ENCODE assay signal across 26 mouse cellular contexts in genomic region chr15:25276227-25276626, GRCm38 (mm10).
A peak's percentile ranks its signal among the peaks of the same experiment; 100 is the strongest.
DNase-seq lines count a peak whose midpoint lies in the region; ATAC-seq and TF ChIP-seq lines count a peak whose summit lies in the region.
"Had no signal": no experiment of that assay in that cellular context is flagged by ENCODE, and none has a peak within 500 bp of the region (broad histone marks: within the 10 kb centered on the region; RNA-seq: fewer than 3 reads in every experiment).

No protein-coding gene starts in this region.

- no peak for TF ChIP-seq EP300 in lung, postnatal 0 days (IDR thresholded peaks at IDR 0.05)

- H3K4me1 ChIP-seq in kidney, adult 2 months (ENCODE audit: control insufficient read depth, insufficient read depth, low read length): no peaks in the 10 kb centered on the region
- no peaks in the 10 kb centered on the region for H3K4me1 ChIP-seq in kidney, postnatal 0 days (replicated peaks; ENCODE audit: insufficient read depth, low read length)
- no peaks in the 10 kb centered on the region for H3K4me1 ChIP-seq in lung, postnatal 0 days (ENCODE audit: insufficient read depth, low read depth, low read length)
- H3K4me1 ChIP-seq: embryonic facial prominence, embryonic 15.5 days; heart, embryonic 13.5 days had no signal

- H3K27me3 ChIP-seq in kidney, adult 2 months (replicated peaks; ENCODE audit: control insufficient read depth, insufficient read depth, low read length): no peaks in the 10 kb centered on the region
- no peaks in the 10 kb centered on the region for H3K27me3 ChIP-seq in kidney, postnatal 0 days (ENCODE audit: insufficient read depth, low read length)
- H3K27me3 ChIP-seq in lung, postnatal 0 days (replicated peaks; ENCODE audit: insufficient read depth, low read length): no peaks in the 10 kb centered on the region
- H3K27me3 ChIP-seq: embryonic facial prominence, embryonic 15.5 days; heart, embryonic 13.5 days; hindbrain, embryonic 15.5 days had no signal

- H3K4me2 ChIP-seq in kidney, postnatal 0 days (ENCODE audit: low read length): peak overlapping the region; percentile 19; the same call in 1 of the 2 replicates
- H3K4me2 ChIP-seq in lung, postnatal 0 days (replicated peaks; ENCODE audit: low read depth, low read length): no peak overlapping the region
- H3K4me2 ChIP-seq: embryonic facial prominence, embryonic 15.5 days; heart, embryonic 13.5 days; hindbrain, embryonic 15.5 days had no signal

- DNase-seq in embryo, embryonic 10 days (ENCODE audit: low spot score): peak; percentile 21
- DNase-seq in embryo, embryonic 9.5 days (ENCODE audit: extremely low spot score): no peak
- peak; percentile 21 for DNase-seq in kidney, adult 2 months
- DNase-seq in kidney, postnatal 25 days: no peak
- DNase-seq in Muller cell, postnatal 12 days (ENCODE audit: inconsistent ontology term): peak; percentile 33
- peak; percentile 44 for DNase-seq in kidney, postnatal 0 days (ENCODE audit: low spot score)
- no peak for DNase-seq in lung, postnatal 0 days (ENCODE audit: low spot score)
- no peak for DNase-seq in cerebellum, postnatal 36 days
- DNase-seq: adrenal gland, postnatal 14 days; B cell, adult 2 months; cerebellum, adult 11-12 months; cerebellum, adult 9-10 months; cerebellum, postnatal 25 days; gastrocnemius, adult 2 months; gastrocnemius, postnatal 25 days; heart, adult 11 months; heart, postnatal 36 days had no signal

- no peak for TF ChIP-seq CTCF in kidney, adult 2 months (conservative IDR thresholded peaks at IDR 0.05; ENCODE audit: insufficient read depth, insufficient read length, low read depth, low read length)
- TF ChIP-seq CTCF in kidney, postnatal 0 days (IDR thresholded peaks at IDR 0.05; ENCODE audit: low read depth): no peak
- TF ChIP-seq CTCF in lung, postnatal 0 days (IDR thresholded peaks at IDR 0.05): no peak

- no peaks in the 10 kb centered on the region for H3K9me3 ChIP-seq in kidney, postnatal 0 days (replicated peaks; ENCODE audit: low read length)
- H3K9me3 ChIP-seq in lung, postnatal 0 days (ENCODE audit: low read length): no peaks in the 10 kb centered on the region
- H3K9me3 ChIP-seq: embryonic facial prominence, embryonic 15.5 days; forebrain, embryonic 10.5 days; G1E; heart, embryonic 13.5 days; hindbrain, embryonic 15.5 days had no signal

- WGBS in kidney, adult 2 months: 35% methylated on average over 5 of the region's 5 CpGs
- WGBS in kidney, postnatal 0 days: 42% methylated on average over 5 of the region's 5 CpGs
- 88% methylated on average over 5 of the region's 5 CpGs for WGBS in lung, postnatal 0 days

- no peak overlapping the region for H3K4me3 ChIP-seq in kidney, adult 2 months (ENCODE audit: insufficient read depth, low read depth, low read length)
- H3K4me3 ChIP-seq in kidney, postnatal 0 days (replicated peaks; ENCODE audit: low read depth, low read length): no peak overlapping the region
- no peak overlapping the region for H3K4me3 ChIP-seq in lung, postnatal 0 days (ENCODE audit: low read depth, low read length)
- H3K4me3 ChIP-seq: embryonic facial prominence, embryonic 15.5 days; erythroblast, embryonic 14.5 days; forebrain, embryonic 10.5 days; gastrocnemius, adult 2 months; heart, embryonic 13.5 days; hindbrain, embryonic 15.5 days had no signal

- H3K36me3 ChIP-seq in kidney, adult 2 months (ENCODE audit: control insufficient read depth, insufficient read depth, low read length): no peaks in the 10 kb centered on the region
- no peaks in the 10 kb centered on the region for H3K36me3 ChIP-seq in kidney, postnatal 0 days (ENCODE audit: insufficient read depth, low read length)
- H3K36me3 ChIP-seq in lung, postnatal 0 days (ENCODE audit: insufficient read depth, low read length): no peaks in the 10 kb centered on the region
- H3K36me3 ChIP-seq: embryonic facial prominence, embryonic 15.5 days; forebrain, embryonic 10.5 days; G1E; heart, embryonic 13.5 days; hindbrain, embryonic 15.5 days had no signal

- H3K27ac ChIP-seq in kidney, adult 2 months (ENCODE audit: insufficient read depth, low read depth, low read length): no peak overlapping the region
- no peak overlapping the region for H3K27ac ChIP-seq in kidney, postnatal 0 days
- no peak overlapping the region for H3K27ac ChIP-seq in lung, postnatal 0 days (ENCODE audit: low read length)
- H3K27ac ChIP-seq: embryonic facial prominence, embryonic 15.5 days; forebrain, embryonic 10.5 days; gastrocnemius, adult 2 months; heart, embryonic 13.5 days; hindbrain, embryonic 15.5 days had no signal

- no peak for TF ChIP-seq POLR2A in kidney, adult 2 months (IDR thresholded peaks at IDR 0.05; ENCODE audit: low read depth, low read length)

- no peak for ATAC-seq in kidney, postnatal 0 days (replicated peaks; ENCODE audit: low FRiP score, low read depth)
- ATAC-seq in lung, postnatal 0 days: no peak
- ATAC-seq: activated CD4-positive, CD25-positive, alpha-beta regulatory T cell, adult 4 months; CD4-positive, CD25-positive, alpha-beta regulatory T cell, adult 4 months; forebrain, embryonic 14.5 days had no signal

- no peak overlapping the region for H3K9ac ChIP-seq in kidney, postnatal 0 days (ENCODE audit: low read depth, low read length)
- H3K9ac ChIP-seq in lung, postnatal 0 days (replicated peaks; ENCODE audit: low read depth): no peak overlapping the region
- H3K9ac ChIP-seq: embryonic facial prominence, embryonic 15.5 days; heart, embryonic 13.5 days; hindbrain, embryonic 15.5 days had no signal

Comparison
In these comparisons a context has a peak if more than half of its experiments do, and no peak if none do; other contexts are left out.
1. DNase-seq: peak in embryo, embryonic 10 days (single experiment), kidney, adult 2 months (single experiment), Muller cell, postnatal 12 days (single experiment) and kidney, postnatal 0 days (single experiment); none in embryo, embryonic 9.5 days (single experiment), kidney, postnatal 25 days (0 of 2), lung, postnatal 0 days (single experiment) and cerebellum, postnatal 36 days (0 of 2).